Mouse (Mus musculus) myocyte (in vitro differentiated cells): ENCODE data around the gene Prpf18.

ENCODE experiments used
- CEBPB ChIP-seq: IDR thresholded peaks from 2 replicates; pipeline ENCODE4 v1.6.1; 2011; ENCODE audit warnings: mild to moderate bottlenecking, moderate library complexity; ENCODE audit not compliant: poor library complexity, insufficient read depth, severe bottlenecking
- E2F4 ChIP-seq: IDR thresholded peaks from one replicate; pipeline ENCODE4 v1.6.1; 2011; ENCODE audit warnings: mild to moderate bottlenecking, control low read depth, moderate library complexity; ENCODE audit not compliant: insufficient read depth
- MAX ChIP-seq: IDR thresholded peaks from one replicate; pipeline ENCODE4 v1.6.1; 2011; ENCODE audit warnings: low read depth, mild to moderate bottlenecking, control low read depth
- MYOD1 ChIP-seq, 3 experiments: IDR thresholded peaks; one replicate each; pipeline ENCODE4 v1.6.1; 2011; ENCODE audit warnings: control low read depth in 2 of 3, low read depth in 2 of 3, mild to moderate bottlenecking in 2 of 3, moderate library complexity in 1 of 3; ENCODE audit not compliant: insufficient read length in 2 of 3, control insufficient read depth in 1 of 3
- MYOG ChIP-seq, 3 experiments: IDR thresholded peaks; one replicate each; pipeline ENCODE4 v1.6.1; 2011; ENCODE audit warnings: control low read depth in 2 of 3, low read depth in 2 of 3, mild to moderate bottlenecking in 2 of 3; ENCODE audit not compliant: insufficient read length in 2 of 3, control insufficient read depth in 1 of 3, insufficient read depth in 1 of 3
- POLR2A ChIP-seq: IDR thresholded peaks from one replicate; pipeline ENCODE4 v1.6.1; 2011; ENCODE audit warnings: low read depth, mild to moderate bottlenecking, control low read depth, moderate library complexity; ENCODE audit not compliant: insufficient read length
- POLR2AphosphoS2 ChIP-seq: IDR thresholded peaks from one replicate; pipeline ENCODE4 v1.6.1; 2011; ENCODE audit warnings: low read depth, control low read depth; ENCODE audit not compliant: insufficient read length
- REST ChIP-seq: IDR thresholded peaks from one replicate; pipeline ENCODE4 v1.6.1; 2011; ENCODE audit warnings: mild to moderate bottlenecking, control low read depth, moderate library complexity; ENCODE audit not compliant: insufficient read depth, insufficient read length
- SRF ChIP-seq: IDR thresholded peaks from one replicate; pipeline ENCODE4 v1.6.1; 2011; ENCODE audit warnings: low read depth; ENCODE audit not compliant: control insufficient read depth, insufficient read length
- TCF12 ChIP-seq: IDR thresholded peaks from one replicate; pipeline ENCODE4 v1.6.1; 2011; ENCODE audit warnings: mild to moderate bottlenecking, control low read depth; ENCODE audit not compliant: poor library complexity, insufficient read depth, severe bottlenecking
- TCF3 ChIP-seq: IDR thresholded peaks from one replicate; pipeline ENCODE4 v1.6.1; 2011; ENCODE audit warnings: low read depth, control low read depth; ENCODE audit not compliant: insufficient read length
- USF1 ChIP-seq: IDR thresholded peaks from one replicate; pipeline ENCODE4 v1.6.1; 2011; ENCODE audit warnings: low read depth, mild to moderate bottlenecking, control low read depth, moderate library complexity

- TF ChIP-seq POLR2AphosphoS2 (no peak), POLR2A (no peak), REST (no peak), MAX (no peak), MYOG (IDR thresholded peaks at IDR 0.05; ENCODE audit: control insufficient read depth in 1 of 3, insufficient read depth in 1 of 3, insufficient read length in 2 of 3, low read depth in 2 of 3) (no peak), CEBPB (no peak), USF1 (no peak), TCF12 (no peak), MYOD1 (IDR thresholded peaks at IDR 0.05; ENCODE audit: control insufficient read depth in 1 of 3, insufficient read length in 2 of 3, low read depth in 2 of 3) (no peak), E2F4 (no peak), SRF (no peak), TCF3 (no peak)
Observed at GRCm38 (mm10) chr2:4669701-4670100, 17.8 kb upstream of the Prpf18 start.
